Mouse (Mus musculus) macrophage (primary cell): ENCODE data around the gene Galnt15. TPM values are rescaled to one million over a fixed set of nuclear protein-coding genes. Genes with fewer than 3 reads are reported as not detected.
A peak's percentile ranks its signal among the peaks of the same experiment; 100 is the strongest.
"Not testable (repeated sequence)": the region's sequence is repeated elsewhere in the genome, so short reads cannot be mapped to it uniquely, and the experiment has no call there.

Source experiments
- H3K27ac ChIP-seq: fragments of 350-480 bp; formaldehyde crosslinking; 2 replicates; pipeline ENCODE4 v1.9.0; 2021
- H3K36me3 ChIP-seq: fragments of 350-480 bp; formaldehyde crosslinking; 2 replicates; pipeline ENCODE4 v1.9.0; 2021; ENCODE audit errors: inconsistent target
- H3K4me3 ChIP-seq: fragments of 350-480 bp; formaldehyde crosslinking; 2 replicates; pipeline ENCODE4 v1.9.0; 2021; ENCODE audit errors: inconsistent target
- H3K79me2 ChIP-seq: fragments of 350-480 bp; formaldehyde crosslinking; 2 replicates; pipeline ENCODE4 v1.9.0; 2021; ENCODE audit errors: inconsistent target
- WGBS: methylation state at CpG from one replicate; pipeline ENCODE4 v1.1.7; 2026; ENCODE audit warnings: inconsistent platforms; ENCODE audit not compliant: missing documents; 5-methylcytosine and 5-hydroxymethylcytosine counted together
- polyA plus RNA-seq: library from polyadenylated mRNA; stranded (reverse); fragments of 250-400 nt; gene quantifications from 3 replicates; pipeline ENCODE4 v1.2.4, GENCODE M21; 2018; ENCODE audit warnings: inconsistent platforms

The Galnt15 gene
- polyA plus RNA-seq, 1 experiment from 2014 or later = not detected

DNA sequence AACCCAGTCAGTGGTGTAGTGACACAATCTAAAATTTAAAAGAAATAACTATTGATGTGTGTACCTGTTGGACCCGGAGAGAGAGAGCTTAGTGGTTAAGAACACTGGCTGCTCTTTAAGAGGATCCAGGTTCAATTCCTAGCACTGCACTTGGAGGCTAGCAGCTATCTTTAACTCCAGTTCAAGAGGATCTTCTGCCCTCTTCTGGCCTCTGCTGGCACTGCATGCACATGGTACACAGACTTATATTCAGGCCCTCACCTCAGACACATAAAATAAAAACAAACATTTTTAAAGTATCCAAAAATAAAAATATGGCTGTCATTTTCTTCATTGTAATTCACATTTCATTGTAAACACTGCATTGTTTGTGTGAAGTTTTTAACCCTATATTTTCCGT lies 27.9 kb downstream of the Galnt15 start:
- Histone ChIP-seq H3K79me2 (no peaks in the 10 kb centered on the region), H3K36me3 (no peaks in the 10 kb centered on the region), H3K4me3 (no peak overlapping the region), H3K27ac (no peak overlapping the region)
- 96% methylated on average over 2 of the region's 2 CpGs for WGBS

- WGBS = 89% methylated on average over 4 of the region's 4 CpGs
Observed at GRCm38 (mm10) chr14:32057664-32058063, 28.9 kb downstream of the Galnt15 start.

DNA sequence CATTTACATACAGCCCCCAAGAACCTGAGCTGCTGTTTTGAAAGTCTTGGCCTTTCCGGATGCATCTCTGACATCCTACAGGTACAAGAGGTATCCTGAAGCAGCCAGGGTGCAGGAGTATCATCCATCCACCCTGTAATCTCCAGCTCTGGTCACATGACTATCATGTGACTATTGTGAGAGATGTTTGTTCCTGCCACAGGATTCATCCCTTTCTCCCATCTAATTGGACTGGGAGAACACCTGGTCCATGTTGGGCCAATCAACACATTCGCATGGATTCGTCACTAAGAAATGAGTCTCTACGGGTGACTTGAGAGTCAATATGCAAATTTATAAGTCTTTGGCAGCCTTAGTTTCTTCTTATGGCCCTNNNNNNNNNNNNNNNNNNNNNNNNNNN lies 32.6 kb downstream of the Galnt15 start:
- Histone ChIP-seq H3K36me3 (no peaks in the 10 kb centered on the region), H3K4me3 (no peak overlapping the region), H3K79me2 (no peaks in the 10 kb centered on the region), H3K27ac (no peak overlapping the region)
- 93% methylated on average over 4 of the region's 4 CpGs for WGBS

More at GRCm38 (mm10) chr14:32057664-32058063, 28.9 kb downstream of the Galnt15 start:
- H3K4me3 ChIP-seq = no peak overlapping the region
- no peaks in the 10 kb centered on the region for H3K79me2 ChIP-seq
- H3K27ac ChIP-seq = no peak overlapping the region
- H3K36me3 ChIP-seq = no peaks in the 10 kb centered on the region

- Histone ChIP-seq H3K4me3 (no peak overlapping the region), H3K36me3 (no peaks in the 10 kb centered on the region), H3K27ac (no peak overlapping the region), H3K79me2 (no peaks in the 10 kb centered on the region)
Observed at GRCm38 (mm10) chr14:32072807-32073206, 44.0 kb downstream of the Galnt15 start.

DNA sequence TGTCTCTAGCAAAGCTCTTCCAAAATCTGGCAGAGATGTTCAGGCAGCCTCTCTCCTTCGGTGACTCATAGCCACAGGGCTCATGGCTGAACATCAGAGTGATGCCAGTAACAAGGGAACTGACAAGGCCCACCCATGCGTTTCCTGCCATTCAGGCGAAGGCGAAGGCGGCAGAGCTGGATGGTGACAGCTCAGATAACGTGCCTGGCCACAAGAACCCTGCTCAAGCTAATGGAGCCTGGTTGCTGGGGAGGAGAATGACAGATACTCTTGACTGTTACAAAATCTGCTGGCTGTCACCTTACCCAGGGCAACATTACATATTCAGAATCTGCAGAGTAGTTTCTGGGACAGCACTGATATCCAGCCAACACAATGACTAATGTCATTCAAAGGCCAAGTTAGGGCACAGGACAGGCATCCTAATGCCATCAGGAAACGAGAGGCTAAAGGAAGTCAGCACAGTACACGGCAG lies 44.5 kb downstream of the Galnt15 start:
- H3K36me3 ChIP-seq = no peaks in the 10 kb centered on the region
- no peak overlapping the region for H3K27ac ChIP-seq
- no peaks in the 10 kb centered on the region for H3K79me2 ChIP-seq
- H3K4me3 ChIP-seq = no peak overlapping the region
- WGBS = 26% methylated on average over 8 of the region's 8 CpGs

GRCm38 (mm10) chr14:32073901-32074300 lies 45.1 kb downstream of the Galnt15 start:
- H3K79me2 ChIP-seq = no peaks in the 10 kb centered on the region
- no peak overlapping the region for H3K4me3 ChIP-seq
- no peaks in the 10 kb centered on the region for H3K36me3 ChIP-seq
- H3K27ac ChIP-seq = no peak overlapping the region
- WGBS = 79% methylated on average over 4 of the region's 7 CpGs

DNA sequence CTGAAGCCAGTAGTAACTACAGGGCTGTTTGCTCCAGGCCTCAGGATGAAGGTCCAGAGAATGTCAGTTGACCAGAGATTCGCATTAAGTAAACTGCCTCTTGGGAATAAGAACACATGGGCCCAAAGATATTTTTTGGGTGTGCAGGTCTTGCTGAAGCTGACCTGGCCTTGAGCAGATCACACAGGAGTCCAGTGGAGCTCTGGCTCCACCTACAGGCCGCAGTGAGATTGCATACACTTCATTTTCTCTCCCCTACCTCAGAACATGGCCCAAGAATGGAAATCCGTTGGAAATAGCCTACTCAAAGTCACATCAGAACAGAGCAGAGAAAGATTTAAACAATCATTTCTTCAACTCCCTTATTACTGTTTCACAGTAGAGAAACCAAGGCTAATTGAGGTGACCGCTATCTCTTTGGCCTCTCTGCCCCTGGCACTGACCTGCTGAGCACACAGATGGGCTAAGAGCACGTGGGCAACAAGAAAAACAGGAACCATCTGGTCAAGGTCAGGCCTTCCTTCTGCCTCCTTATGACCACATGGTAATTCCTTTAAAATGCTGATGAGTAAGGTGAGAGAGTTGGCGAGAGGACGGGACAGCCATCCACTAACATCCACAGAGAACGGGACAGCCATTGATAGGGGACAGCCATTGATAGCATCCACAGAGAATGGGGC lies 48.2 kb downstream of the Galnt15 start:
- whole genome bisulfite sequencing = 52% methylated on average over 8 of the region's 8 CpGs
- H3K27ac ChIP-seq = no peak overlapping the region

DNA sequence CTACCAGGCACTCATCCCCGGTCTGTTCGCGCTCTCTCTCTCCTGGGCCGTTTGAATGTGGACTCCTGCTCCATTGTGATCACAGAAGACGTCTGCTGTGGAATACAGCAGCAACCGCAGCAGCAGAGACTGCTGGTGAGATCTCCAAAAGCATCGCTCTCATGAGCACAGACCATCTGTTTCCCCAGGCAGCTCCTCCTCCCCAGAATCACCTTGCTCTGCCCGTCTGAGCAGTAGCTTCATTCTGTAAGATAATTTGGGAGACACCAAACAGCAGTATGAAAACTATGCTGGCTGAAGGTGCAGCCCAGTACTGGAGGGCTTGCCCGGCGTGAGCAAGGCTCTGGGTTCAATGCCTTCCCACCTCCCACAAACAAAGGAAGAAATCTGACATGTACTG lies 52.2 kb downstream of the Galnt15 start:
- Histone ChIP-seq H3K27ac (no peak overlapping the region), H3K79me2 (peaks cover 16% of the 10 kb centered on the region), H3K36me3 (peaks cover 19% of the 10 kb centered on the region), H3K4me3 (no peak overlapping the region)
- WGBS = 91% methylated on average over 10 of the region's 10 CpGs

More for the DNA sequence above, 48.2 kb downstream of the Galnt15 start:
- H3K79me2 ChIP-seq = no peaks in the 10 kb centered on the region
- H3K36me3 ChIP-seq = peaks cover 8% of the 10 kb centered on the region; the same call in 1 of the 2 replicates
- no peak overlapping the region for H3K4me3 ChIP-seq

DNA sequence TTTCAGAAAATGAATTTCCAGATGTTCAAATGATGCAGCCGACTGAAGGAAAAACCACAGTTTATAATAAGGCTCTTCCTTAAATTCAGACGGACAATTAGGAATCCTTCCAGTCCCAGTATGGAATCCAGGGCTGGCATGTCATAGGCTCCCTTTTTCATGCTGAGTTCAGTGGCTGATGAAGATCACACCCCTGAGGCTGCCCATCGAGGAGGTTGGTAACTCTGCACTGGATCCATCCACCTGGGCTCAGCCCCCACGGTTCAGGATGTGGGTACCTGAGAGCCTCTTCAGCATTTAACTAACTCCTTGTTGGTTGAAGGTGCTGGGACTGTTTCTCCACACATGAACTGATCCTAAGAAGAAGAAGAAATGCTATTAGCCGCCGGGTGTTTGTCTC lies 54.1 kb downstream of the Galnt15 start:
- WGBS = 86% methylated on average over 6 of the region's 6 CpGs
- H3K79me2 ChIP-seq = peaks cover 16% of the 10 kb centered on the region

GRCm38 (mm10) chr14:32083466-32083865 lies 54.7 kb downstream of the Galnt15 start:
- Histone ChIP-seq H3K36me3 (peaks cover 19% of the 10 kb centered on the region), H3K27ac (no peak overlapping the region), H3K4me3 (no peak overlapping the region), H3K79me2 (peaks cover 16% of the 10 kb centered on the region)
- WGBS = 100% methylated on average over 2 of the region's 2 CpGs

More for the DNA sequence above, 54.1 kb downstream of the Galnt15 start:
- no peak overlapping the region for H3K4me3 ChIP-seq
- H3K27ac ChIP-seq = no peak overlapping the region
- peaks cover 19% of the 10 kb centered on the region for H3K36me3 ChIP-seq

GRCm38 (mm10) chr14:32084761-32085485 lies 56.1 kb downstream of the Galnt15 start, which contains the start of gene Oxnad1:
TSS of gene Oxnad1 (plus strand) at chr14:32085374.
- H3K79me2 ChIP-seq = peaks cover 16% of the 10 kb centered on the region
- peak within 1 kb of the TSS; percentile 69 for H3K27ac ChIP-seq
- peak within 1 kb of the TSS; percentile 64 for H3K4me3 ChIP-seq
- WGBS = 3% methylated on average over 21 of the region's 22 CpGs
- peaks cover 19% of the 10 kb centered on the region for H3K36me3 ChIP-seq

- WGBS = 0% methylated on average over 43 of the region's 43 CpGs
- peak within 1 kb of the TSS; percentile 69 for H3K27ac ChIP-seq
- H3K4me3 ChIP-seq = peak within 1 kb of the TSS; percentile 64
- peaks cover 19% of the 10 kb centered on the region for H3K36me3 ChIP-seq
- peaks cover 16% of the 10 kb centered on the region for H3K79me2 ChIP-seq
Observed at GRCm38 (mm10) chr14:32085486-32086201, 56.9 kb downstream of the Galnt15 start, which contains the start of gene Dph3. TSS of gene Dph3 (minus strand) at chr14:32085729.

DNA sequence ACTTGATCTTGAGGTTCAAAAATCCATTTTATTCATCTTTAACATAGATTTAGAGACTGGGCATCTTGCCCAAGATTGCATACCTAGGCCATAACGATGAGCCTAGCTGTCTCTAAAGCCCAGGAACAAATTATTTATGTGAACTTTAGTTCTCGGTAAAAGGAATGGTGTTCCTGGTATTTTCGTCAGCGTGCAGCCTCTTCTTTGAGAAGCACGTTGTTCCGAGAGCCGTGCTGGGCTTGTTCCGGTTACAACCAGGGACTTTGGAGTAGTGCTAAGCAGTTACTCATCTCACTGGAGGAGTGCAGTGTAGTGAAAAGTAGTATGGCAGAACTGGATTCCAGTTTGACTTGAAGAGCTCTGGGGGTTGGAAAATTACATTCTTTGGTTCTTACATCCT lies 57.4 kb downstream of the Galnt15 start:
- peaks cover 19% of the 10 kb centered on the region for H3K36me3 ChIP-seq
- H3K79me2 ChIP-seq = peaks cover 16% of the 10 kb centered on the region
- WGBS = 39% methylated on average over 8 of the region's 8 CpGs
- peak overlapping the region; percentile 69 for H3K27ac ChIP-seq
- H3K4me3 ChIP-seq = peak overlapping the region; percentile 64

GRCm38 (mm10) chr14:32087584-32088248 lies 58.9 kb downstream of the Galnt15 start:
- peaks cover 16% of the 10 kb centered on the region for H3K79me2 ChIP-seq
- H3K4me3 ChIP-seq, H3K27ac ChIP-seq, H3K36me3 ChIP-seq: not testable (repeated sequence)
- 96% methylated on average over 6 of the region's 7 CpGs for WGBS
